Mouse (Mus musculus) layer of hippocampus, adult 18-20 months (tissue): Measurements from ENCODE around the gene Ifi27. TPM values are rescaled to one million over a fixed set of nuclear protein-coding genes. Genes with fewer than 3 reads are reported as not detected.
"Not testable (repeated sequence)": the region's sequence is repeated elsewhere in the genome, so short reads cannot be mapped to it uniquely, and the experiment has no call there.

ENCODE experiments used
- DNase-seq, 2 experiments: peaks; one replicate each; pipeline ENCODE4 v3.0.0; 2022; ENCODE audit warnings: low spot score in 2 of 2
- long read RNA-seq: library from polyadenylated mRNA; stranded (forward); transcript quantifications from one replicate; pipeline ENCODE4 v2.0.0, GENCODE M21; 2021
- total RNA-seq, 2 experiments: library from RNA; stranded (reverse); gene quantifications; 2 replicates each; pipeline ENCODE4 v1.2.3; 2021

Gene Ifi27
- total RNA-seq: 100 to 1,000 TPM; 119 to 120 TPM
- long read RNA-seq, transcript Ifi27-205 (7 exons, 977 nt): major isoform, 31 of 45 reads
- long read RNA-seq, transcript Ifi27-201 (6 exons, 889 nt): minor isoform, 5 of 45 reads
- long read RNA-seq, partial matches to known transcripts: 1 of 45 reads
- long read RNA-seq, other reads (novel, unspliced or antisense): 8 of 45 reads

DNA sequence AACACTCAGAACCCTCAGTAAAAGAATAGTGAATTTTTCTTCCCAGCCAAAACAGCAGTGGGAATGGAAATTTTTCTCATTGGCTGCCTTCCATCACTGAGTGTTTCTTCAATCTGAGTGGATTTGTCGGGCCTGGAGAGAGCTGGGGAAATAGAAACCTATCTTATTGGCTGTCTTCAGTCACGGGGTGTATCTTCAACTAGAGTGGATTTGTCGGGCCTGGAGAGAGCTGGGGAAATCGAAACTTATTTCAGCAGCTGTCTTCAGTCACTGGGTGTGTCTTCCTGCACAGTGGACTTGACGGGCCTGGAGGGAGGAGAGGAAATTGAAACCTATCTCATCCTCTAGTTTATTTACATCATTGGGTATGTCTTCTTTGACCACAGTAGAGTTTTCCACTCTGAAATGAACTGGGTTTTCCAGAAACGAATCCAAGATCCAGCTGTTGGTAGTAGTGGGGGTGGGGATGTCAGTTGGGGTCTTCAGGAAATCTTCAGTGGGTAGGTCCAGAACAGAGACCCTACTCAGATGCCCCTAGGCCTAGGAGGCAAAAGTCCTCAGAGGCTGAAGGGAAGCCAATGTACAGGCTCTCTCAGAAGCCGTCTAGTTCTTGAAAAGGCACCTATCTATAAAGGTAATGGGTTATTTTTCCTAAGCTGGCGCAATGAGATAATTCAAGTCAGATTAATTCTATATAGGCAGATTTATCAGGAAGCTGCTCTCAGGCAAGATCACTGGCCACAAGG is at the start of gene Ifi27:
Gene Ifi27 (plus strand): TSS at position 226 of the 746 bp plus-strand sequence.
- DNase-seq: peak; percentile 64 to 83

DNA sequence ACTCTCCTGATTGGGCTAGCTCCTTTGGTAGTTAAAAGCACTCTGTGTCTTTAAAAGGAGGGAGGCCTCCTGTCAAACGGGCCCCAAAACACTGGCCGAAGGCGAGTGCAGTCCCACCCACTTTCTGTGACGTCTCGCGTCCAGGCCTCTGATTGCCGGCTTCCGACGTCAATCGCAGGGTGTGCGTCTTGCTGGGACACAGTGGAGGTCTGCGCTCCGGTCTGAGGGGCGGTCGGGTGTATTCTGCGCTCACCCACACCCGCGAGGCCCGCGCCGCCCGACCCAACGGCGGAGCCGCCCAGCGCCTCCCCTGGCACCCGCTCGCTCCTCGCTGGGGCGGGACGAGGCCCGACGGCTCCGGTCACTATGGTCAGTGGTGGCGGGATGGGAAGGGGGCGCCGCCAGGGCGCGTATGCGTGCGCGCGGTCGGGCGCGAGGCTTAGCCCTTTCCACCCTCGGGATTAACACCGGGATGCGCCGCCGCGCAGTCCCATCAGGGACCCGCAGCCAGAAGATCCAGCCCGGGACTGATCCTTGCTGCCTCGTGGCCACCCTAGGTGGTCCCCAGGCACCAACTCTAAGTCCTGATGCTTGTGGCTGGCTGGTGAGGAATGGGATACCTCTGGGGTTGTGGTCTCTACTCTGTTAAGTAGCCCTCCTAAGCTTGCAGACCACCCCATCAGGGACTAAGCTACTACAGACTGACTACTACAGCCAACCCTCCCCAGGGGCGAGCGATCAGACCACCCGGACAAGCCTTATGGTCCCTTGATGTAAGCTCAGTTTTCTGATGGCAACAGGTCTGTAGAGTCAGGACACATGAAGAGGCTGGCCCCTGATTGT is 45.3 kb upstream of the Ifi27 start, which contains the start of gene Otub2:
Gene Otub2 (plus strand): TSS at position 178 of the 843 bp plus-strand sequence.
- DNase-seq: peak; percentile 97 to 99

DNA sequence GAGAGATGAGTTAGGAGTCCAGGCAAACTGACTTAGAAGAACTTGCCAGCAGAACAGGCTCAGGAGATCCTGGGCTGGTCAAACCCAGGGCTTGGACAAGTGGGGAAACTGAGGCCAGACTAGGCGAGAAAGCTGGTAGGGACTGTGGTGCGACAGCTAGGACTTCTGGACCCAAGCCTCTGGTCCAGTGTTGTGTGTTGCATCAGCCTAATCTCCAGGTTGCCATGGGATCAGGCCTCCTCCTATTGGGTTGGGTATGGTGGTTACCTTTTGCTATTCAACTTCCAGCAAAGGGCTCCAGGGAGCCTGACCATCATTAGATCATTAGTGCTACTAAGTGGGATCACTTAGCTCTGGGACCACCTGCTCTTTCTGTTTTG is 44.7 kb upstream of the Ifi27 start:
- DNase-seq: no peak

DNA sequence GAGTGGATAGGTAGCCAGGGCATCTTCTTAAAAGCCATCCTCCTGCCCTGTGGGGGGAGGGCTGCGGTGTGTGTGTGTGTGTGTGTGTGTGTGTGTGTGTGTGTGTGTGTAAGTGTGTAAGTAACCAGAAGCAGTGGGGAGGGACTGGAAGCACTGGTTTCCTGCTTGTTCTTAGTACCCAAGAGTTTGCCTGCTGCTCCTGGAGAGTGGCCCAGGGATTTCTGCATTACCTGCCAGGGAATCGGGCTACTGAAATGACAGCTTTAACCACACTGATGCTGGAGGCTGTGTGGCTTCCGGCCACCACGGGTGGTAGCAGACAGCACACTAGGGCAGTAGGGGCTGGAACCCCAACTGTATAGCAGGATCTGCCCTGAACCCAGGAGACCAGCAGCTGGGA is 44.0 kb upstream of the Ifi27 start:
- no peak for DNase-seq

DNA sequence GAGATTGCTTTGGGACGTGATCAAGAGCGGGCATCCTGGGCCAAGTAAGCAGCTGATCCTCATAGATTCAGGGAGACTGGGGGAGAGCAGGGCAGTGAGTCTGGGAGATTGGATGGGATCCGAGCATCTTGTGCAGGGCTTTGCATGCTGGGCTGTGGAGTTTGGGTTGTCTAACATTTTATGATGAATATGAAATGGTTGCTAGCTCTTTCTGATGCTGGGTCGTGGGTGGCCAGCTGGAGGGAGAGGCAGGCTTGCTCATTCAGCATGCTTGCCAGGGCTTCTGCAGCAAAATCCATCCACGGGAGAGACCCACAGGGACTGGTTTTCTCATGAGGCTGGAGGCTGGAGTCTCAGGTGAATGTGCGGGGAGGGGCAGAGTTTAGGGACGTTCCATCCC is 42.9 kb upstream of the Ifi27 start:
- peak; percentile 76 to 87 for DNase-seq

DNA sequence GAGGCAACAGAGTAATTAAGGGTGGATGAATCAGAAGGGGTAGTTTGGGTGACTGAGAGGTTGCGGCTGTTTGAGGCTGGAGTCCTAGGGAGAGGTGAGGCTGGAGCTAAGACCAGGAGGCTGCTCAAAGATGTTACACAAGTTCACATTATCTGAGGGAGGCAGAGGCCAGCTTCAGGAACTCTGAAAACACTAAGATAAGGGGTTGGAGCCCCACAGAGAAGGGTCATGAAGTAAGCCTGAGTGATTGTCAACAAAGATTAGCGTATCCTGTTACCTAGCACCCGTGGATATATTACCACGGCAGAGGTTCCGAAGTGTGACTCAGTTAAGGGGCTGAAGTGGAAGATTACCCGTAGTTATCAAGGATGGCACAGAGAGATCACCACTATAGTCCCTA is 40.5 kb upstream of the Ifi27 start:
- DNase-seq: no peak

DNA sequence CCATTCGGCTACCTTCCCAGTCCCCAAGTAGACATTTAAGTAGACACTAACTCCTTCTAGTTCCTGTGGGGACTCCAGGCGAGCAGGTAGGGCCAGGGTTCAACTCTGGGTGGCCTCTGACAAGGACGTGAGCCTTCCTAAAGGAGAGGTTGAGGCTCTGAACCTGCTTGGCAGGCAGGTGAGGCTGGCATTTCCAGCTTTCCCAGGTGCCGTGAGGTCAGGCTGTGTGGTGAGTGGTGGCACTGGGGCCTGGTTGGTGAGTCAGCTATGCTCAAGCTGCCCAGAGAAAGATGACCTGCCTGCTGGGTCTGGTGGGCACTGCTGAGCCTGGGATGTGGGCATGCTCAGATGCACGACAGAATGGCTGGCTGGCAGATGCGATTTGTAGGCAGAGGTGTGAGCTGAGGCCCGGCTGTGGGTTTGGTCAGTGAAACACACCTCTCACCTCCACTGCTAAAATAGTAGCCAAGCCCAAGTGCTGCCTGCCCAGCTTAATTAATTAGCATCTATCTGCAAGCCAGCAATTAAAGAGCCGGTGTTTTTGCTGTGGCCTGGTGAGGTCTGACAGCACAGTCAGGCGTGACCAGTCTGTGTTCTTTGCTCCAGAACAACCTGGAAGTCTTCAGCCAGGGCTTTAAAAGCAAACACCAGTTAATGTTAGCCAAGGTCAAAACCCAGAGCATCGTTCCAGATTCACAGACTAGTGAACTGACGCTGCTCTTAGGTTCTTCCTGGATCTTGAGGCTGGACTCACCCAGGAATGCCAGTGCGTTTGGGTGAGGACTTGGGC is 38.3 kb upstream of the Ifi27 start:
- no peak for DNase-seq

DNA sequence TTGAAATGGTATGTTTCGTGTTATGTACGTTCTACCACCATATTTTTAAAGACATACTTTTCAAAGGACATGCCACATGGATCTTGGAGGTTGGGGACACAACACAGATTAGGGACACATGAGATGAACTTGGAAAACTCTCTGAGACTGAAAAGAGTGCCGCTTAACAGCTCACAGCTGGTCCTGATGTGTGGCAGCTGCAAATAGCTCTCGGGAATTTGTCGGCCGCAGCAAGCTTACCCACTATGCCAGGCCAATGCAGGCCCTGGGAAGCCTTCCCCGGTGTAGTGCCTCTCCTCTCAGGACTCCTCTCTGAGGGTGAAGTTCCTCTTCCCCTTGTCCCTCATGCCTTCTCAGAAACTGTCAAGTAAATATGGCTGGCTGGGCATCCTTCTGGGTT is 37.3 kb upstream of the Ifi27 start:
- DNase-seq: no peak

DNA sequence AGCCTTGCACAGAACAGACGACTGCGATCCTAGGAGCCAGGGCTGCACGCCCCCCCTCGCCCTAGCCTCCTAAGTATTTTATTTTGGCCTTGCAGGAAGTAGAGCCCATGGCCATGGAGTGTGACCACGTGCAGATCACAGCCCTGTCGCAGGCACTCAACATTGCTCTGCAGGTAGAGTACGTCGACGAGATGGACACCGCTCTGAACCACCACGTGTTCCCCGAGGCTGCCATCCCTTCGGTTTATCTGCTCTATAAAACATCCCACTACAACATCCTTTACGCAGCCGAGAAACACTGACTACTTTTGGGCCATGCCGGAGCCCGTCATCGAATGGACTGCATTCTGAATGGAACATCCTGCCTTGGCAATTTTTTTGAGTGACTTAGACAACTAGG is 29.9 kb upstream of the Ifi27 start:
- DNase-seq: no peak

DNA sequence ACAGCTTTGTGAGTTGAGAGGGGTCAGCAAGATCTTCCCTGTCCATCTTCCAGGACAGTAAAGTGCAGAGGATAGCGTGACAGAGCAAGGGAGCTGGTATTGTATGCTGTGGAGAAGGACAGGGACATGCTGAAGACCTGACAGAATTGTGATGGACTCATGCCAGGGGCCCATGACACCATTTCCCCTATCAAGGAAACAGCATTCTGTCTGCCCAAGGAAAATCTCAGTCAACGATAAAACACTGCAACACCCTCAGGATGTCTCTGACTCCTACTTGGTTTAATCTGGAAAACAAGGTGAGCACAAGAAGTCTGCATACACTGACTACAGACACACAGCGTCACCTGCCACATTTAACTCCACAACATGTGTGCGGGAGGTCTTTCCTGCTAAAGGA is 26.3 kb upstream of the Ifi27 start, which contains the start of gene 9330161L09Rik:
Gene 9330161L09Rik (minus strand): TSS at position 101 of the 400 bp plus-strand sequence.
- DNase-seq: no peak

DNA sequence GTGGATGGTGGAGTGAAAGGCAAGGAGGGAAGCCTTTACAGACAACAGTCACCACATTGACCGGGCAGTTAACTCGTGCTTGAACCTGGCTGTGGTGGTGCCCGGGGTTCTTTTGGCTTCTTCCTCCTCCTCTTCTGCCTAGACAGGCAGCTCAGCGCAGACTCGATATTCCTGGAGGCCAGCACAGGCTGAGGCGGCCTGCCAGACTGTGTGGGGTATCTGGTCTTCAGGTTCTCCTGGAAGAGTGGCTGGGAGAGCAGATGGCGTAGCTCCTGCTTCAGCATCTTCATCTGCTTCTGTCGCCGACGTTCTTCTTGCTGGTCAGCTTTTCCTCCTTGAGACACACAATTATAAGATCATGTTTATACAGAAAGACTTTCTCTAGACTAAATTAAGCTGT is 25.9 kb upstream of the Ifi27 start:
- DNase-seq: peak in 1 of 2 experiments; percentile 54

DNA sequence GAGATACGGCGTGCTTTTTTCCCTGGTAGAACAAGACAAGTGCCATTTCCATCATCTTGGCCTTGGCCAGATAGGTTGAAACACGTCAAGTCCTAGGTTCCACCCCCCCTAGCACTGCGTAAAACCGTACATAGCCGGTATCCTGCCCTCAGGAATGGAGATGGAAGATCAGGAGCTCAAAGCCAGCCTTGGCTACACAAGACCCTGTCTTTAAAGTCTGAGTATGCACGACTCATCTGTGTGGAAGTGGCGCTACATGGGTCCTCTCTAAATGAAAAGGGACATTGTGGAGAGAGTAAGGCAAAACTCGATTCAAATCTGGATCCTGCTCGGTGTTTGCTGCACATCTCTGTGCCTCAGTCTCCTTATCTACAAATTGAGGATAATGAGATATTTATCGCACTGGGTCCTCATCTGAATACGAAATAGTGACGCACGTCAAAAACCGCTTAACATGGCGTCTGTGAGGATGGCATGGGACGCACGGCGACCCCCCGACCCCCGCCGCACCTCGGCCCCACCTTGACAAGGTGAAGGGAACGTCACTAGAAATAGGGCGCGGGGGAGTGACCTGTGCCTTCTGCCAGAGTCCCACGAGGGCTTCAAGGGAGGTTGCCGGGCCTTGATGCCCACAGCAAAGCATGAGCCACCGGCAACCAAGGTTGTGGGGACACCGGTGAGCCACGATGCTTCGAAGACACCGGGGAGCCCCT is 8.8 kb upstream of the Ifi27 start:
- no peak for DNase-seq

DNA sequence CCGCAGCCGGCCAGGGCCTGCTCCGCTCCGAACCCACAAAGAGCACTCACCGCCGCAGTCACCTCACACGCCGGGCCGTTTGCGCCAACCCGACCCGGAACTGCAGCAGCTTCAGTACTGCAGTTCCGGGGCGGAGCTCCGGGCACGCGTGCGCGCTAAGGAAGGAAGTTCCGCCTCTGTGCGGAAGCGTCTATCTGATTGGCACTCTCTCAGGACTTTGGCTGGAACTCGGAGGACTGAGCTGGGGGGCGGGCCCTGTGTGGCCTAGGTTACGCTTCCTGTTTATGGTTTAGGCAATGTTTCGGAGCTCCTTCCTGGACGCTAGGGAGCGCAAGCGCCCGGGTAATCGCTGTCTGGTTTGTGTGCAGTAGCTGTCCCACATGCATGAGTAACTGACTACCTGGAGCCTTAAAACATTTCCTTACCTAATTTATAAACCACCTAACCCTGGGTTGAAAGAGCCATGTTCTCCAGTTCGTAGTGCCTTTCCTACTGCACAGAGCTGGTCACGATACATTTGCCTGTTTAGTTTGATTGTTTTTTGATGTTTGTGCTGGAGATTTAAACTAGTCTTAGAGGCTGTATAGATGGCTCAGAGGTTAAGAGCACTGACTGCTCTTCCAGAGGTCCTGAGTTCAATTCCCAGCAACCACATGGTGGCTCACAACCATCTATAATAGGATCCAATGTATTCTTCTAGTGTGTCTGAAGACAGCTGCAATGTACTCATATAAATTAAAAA is 8.1 kb upstream of the Ifi27 start, which contains the start of gene Ddx24:
Gene Ddx24 (minus strand): TSS at position 102 of the 742 bp plus-strand sequence.
- peak; percentile 98 to 99 for DNase-seq

DNA sequence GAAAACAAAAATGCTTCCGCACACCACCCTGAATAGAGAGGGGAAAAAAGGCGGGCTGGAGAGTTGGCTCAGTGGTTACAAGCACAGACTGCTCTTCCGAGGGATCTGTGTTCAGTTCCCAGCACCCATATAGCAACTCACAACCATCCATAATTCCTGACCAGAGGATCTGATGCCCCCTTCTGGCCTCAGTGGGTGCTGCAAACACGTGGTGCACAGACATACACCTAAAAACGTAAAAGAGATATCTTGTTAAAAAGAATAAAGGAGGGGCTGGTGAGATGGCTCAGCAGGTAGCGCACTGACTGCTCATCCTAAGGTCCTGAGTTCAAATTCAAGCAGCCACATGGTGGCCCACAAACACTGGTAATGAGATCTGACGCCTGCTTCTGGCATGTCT is 7.3 kb upstream of the Ifi27 start:
- no peak for DNase-seq

DNA sequence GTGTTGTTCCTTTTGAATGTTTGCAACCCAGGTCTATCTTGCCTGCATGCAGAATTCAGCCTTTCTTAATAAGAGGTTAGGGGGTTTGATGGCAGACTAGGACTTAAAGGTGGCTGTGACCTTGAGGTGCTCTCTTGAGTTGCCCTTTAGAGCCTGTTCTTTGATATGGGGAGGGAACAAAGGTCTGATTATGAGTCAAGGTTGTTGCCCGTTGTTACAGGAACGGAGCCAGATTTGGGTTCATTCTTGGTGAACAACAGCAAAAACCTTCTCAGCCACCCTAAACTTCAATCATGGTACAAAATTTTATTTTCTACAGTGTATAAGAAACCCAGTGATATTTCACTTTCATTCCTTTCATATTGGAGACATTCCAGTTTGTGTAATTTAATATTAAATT is 581 bp upstream of the Ifi27 start:
- no peak for DNase-seq

DNA sequence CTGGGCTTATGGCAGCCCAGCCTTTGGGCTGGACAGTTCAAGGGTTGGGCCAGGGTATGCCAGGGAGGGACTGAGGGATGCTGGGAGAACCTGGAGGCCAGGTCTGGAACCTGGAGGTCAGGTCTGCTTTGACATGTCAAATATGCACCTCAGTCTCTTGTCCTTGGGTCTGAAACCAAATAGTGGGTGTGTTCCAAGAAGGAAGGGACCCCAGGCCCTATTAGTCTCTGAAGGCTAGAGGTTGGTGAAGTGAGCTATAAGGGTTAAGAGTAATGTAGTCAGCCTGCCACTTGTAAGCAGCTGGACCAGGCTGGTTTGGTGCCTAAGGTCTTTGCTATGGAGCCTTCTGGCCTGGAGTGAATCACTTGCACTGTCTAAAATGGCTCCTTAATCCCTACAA is 850 bp downstream of the Ifi27 start:
- DNase-seq: no peak

DNA sequence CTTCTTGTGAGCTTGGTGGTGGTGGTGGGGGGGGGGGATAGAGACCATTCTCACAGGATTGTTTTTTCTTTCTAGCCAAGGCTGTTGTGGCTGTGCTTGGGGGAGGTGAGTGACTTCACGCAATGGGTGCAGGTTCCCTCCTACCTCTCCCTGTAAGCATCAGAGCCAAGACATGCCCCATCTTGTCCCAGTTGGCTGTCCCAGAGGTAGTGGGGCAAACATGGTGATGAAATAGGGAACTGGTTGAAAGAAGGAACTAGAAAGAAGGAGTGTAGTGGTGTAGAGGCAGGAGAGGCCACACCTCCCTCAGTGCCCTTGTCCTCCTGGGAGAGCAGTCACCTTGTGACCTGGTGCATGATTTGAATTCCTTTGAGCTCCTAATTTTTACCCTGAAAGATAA is 3.6 kb downstream of the Ifi27 start:
- DNase-seq: no peak

DNA sequence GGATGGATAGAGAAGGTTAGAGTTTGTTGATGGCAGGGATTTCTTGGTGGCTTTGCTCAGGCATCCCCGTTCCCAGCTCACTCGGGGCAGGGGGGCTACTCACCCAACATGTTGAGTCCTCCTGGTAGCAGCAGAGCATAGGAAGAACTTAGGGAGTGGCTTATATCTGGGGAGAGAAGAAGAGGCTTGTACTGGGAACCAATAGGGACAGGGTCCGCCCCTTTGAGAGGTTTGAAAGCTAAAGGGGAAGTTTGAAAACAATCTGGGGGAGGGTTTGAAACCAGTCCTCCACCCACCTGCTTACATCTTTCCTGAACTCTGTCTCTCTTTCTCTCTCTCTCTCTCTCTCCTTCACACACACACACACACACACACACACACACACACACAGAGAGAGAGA is 9.5 kb downstream of the Ifi27 start, which contains the start of gene Ifi27l2a:
Gene Ifi27l2a (minus strand): TSS at position 157 of the 400 bp plus-strand sequence.
- no peak for DNase-seq

DNA sequence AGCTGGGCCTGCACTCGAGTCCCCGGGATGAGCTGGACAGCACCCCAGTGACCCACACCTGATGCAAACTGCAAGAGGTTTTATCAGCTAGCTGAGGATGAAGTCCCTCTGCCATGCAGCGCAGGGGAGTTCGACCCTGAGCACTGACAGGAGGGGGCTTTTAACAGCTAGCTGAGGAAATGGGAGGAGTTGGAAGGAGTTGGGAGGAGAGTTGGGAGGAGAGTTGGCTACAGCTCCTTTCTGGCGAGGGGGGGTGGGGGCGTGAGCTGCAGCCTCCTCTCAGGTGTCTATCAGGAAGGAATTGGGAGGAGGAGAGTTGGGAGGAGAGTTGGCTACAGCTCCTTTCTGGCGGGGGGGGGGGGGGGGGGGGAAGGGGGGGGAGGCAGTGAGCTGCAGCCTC is 10.2 kb downstream of the Ifi27 start:
- DNase-seq: not testable (repeated sequence)

DNA sequence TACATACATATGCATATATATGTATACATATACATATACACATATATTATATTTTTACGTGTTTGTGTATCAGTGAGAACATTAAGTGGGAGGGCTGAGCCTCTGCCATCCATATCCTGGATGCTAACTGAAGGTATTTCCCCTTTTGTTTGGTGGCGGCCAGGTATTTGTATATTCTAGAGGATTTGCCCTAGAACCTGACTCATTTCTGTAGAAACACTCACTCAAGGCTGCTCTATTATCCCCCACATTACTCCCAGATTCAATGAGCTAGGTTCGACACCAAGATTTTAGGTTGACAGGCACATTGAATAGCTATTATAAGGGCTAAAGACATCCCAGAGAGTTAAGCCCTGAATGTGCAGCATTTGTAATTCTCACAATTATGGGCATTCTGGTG is 11.0 kb downstream of the Ifi27 start:
- DNase-seq: no peak
